Mouse (Mus musculus) C3H10T1/2 (cell line): Measurements from ENCODE around the gene Gm49320. TPM values are rescaled to one million over a fixed set of nuclear protein-coding genes. Genes with fewer than 3 reads are reported as not detected.

Source experiments
- polyA plus RNA-seq, 2 experiments: library from polyadenylated mRNA; unstranded; fragments of >200 nt; fragmentation: generic; extraction: Trizol; gene quantifications; one replicate each; pipeline ENCODE4 v1.2.1; 2012; ENCODE audit warnings: missing spikeins in 2 of 2

Gm49320 gene
- under 1 TPM; 0.02 to 0.73 TPM for polyA plus RNA-seq

DNA sequence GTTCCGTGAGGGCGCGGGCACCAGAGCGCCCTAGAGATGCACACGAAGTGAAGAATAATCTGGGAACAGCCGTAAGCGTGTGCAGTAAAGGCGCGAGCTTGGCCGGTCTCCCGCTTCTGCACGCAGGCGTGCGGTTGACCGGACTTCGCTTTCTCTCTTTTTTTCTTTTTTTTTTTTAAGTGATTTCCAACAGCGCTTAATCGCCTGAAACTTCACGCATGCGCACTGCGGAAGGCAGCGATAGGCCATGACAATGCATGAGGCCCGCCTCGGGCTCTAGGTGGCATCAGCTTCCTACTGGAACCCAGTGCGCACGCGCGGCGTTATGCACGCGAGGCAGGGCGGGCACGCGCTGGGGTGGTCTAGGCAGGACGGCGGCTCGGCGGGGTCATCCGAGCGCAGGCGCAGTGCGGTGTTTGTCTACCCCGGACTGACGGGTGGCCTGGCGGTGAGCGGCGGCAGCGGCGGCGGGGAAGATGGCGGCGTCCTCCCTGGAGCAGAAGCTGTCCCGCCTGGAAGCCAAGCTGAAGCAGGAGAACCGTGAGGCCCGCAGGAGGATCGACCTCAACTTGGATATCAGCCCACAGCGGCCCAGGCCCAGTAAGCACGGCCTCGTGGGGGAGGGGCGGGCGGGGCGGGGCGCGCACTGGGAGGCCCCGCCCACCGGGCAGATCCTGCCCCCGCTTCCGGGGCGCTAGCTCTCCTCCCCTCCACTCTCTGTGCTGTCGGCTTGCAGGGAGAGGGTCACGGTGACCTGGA lies at the start of gene Gm49320, which contains the start of gene Map2k7:
Gm49320 (plus strand) TSS at position 432 of the 759 bp plus-strand sequence.
Map2k7 (plus strand) TSS at position 307 of the 759 bp plus-strand sequence.

DNA sequence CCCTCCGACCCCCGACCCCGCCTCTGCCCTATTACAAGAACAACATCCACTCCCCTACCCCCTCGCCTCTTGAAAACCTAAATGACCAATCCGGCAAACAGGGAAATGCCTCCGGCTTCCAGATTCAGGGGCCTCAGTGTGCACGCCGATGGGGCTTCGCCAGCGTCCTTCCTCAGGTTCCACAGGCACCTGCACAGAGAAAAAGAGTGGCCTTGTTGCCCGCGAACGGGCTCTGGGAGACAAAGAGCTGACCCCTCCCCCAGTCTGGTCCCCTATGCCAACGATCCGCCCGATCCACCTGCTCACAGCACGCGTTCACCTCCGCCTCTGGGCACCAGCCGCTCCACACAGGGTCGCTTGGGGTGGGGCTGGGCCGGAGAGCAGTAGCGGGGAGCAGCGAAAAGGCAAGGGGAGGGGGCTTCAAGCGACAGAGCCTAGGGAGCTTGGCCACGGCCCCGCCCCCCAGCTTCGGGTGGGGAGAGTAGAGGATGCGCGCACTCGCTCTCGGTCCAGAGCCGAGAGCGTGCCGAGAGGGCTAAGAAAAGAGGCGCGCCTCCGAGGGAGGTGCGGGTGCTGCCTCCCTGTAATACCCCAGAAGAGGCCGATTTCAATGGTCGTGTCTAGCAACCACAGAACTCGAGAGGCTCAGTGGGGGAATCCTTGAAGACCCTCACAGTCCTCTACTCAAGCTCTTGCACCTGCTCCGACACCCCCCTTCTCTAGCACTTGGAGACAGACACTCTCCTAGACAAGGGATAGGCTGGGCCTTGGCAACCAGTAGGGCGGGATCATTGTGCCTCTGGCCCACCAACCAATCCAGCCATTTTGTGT lies 21.7 kb upstream of the Gm49320 start, which contains the start of gene Prr36:
Prr36 (minus strand) TSS at position 669 of the 831 bp plus-strand sequence.

GRCm38 (mm10) chr8:4226739-4227347 lies 11.8 kb upstream of the Gm49320 start, which contains the start of gene Lrrc8e:
TSS of gene Lrrc8e (plus strand) at chr8:4226827.

DNA sequence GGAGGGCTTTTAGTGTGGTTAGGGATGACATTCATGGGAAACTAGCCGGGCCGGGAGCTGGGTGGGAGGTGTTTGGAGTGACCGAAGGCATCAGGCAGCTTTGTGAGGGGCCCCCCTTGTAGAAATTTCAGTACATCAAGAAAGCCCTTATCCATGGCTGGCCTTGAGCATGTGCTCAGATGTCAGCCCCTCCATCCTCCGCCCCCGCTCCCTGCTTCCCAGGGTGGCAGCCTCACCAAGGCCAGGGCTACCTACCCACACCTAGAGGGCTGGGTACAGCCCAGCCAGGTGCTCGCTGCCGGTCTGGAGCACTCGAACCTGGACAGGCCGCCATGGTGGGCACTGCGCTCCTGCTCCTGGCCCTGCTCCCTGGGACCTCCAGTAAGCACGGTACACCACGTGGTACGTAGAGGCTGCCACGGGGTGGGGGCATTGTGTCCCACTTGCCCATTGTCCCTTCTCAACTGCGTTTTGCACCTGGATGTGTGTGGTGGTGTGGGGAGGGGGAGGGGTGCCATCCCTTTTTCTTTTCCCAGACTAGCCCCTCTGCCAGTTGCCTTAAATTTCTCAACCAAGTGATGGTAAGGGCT lies 9.4 kb downstream of the Gm49320 start, which contains the start of gene Tgfbr3l:
Tgfbr3l (plus strand) TSS at position 264 of the 590 bp plus-strand sequence.

DNA sequence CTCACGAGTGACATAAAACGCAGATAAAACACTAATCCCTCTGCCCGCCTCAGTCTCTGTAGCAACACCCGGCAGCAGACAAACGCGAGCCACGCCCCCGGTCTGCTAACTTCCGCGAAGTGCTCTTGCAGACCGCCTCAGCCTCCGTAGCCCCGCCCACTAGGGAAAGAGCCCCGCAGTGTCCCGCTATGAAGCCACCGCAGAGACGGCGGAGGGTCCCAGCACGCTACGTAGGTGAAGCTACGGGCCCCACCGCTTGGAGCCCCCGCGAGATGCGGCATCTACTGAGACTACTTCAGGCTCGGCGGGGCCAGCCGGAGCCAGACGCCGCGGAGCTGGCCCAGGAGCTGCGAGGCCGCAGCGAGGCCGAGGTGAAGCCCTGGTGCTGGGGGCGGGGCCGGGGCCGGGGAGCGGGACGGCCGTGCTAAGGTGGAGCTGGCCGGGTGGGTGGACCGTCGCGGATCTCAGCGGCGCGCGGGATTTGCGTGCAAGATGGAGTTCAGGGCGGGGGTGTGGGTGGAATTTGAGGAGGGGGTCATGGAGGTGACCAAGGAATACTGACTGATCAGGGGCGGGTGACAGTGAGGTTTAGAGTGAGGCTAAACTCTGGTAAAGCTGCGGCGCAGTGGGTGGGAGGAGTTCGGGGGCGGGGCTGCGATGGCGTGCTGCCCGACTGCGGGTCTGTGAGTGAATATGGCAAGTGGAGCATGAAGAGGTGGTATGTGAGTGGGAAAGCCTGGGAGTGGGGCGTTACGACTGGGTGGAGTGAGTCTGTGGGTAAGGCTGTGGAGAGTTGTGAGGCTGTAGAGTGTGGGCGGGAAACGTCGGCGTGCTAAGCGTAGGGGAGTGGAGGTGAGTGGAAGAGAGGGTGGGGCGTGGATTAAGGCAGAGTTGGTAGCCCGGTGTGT lies 14.5 kb downstream of the Gm49320 start, which contains the start of gene Snapc2:
Snapc2 (plus strand) TSS at position 147 of the 908 bp plus-strand sequence.

GRCm38 (mm10) chr8:4259125-4259804 lies 20.6 kb downstream of the Gm49320 start, which contains the start of gene Ctxn1:
TSS of gene Ctxn1 (minus strand) at chr8:4259274.

DNA sequence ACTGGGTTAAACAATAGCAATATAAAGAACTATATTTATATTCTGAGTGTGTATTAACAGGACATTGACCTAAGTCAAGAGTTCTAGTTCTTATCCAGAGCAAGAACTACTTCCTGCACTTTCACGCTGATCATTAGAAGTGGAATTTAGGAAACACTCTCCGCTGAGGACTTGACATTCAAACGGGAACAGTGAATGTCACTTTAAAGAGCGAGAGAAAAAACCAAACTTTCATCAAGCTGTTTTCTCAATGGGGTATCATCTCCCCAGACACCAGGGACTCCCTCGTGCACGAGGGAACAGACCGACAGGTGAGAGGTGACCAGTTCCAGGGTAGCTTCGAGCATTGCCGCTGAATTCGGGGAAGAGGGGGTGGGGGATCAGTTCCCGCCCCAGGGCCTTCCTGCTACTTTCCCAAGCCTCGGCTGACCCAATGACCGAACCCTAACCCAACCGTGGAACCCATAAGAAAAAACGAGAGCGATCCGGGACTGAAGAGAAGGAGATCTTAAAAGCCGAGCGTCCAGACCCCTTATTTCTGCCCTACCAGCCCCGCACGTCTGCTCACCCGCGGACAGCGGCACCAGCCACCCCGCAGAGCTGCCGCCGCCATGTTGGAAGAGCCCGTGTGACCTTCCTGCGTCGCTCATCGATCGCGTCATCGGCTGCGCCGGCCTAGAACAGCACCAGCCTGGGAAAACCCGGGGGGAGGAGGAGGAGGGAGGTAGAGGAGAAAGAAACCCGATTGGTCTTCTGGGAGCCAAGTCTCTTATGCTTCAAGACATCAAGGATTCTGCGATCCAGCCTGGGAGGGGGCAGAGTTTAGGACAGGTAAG lies 36.8 kb downstream of the Gm49320 start, which contains the start of gene Timm44:
Timm44 (minus strand) TSS at position 639 of the 836 bp plus-strand sequence.

Other genes with a start within 250 kb of the Gm49320 start
- gene Cd209f, start 133.0 kb upstream of the Gm49320 start, polyA plus RNA-seq: not detected
- not detected for gene Cd209g, start 104.8 kb upstream of the Gm49320 start, polyA plus RNA-seq
- 10 to 100 TPM in 1 of 2 experiments, 1 to 10 TPM in 1; 7.0 to 27.1 TPM for gene Evi5l, start 72.3 kb upstream of the Gm49320 start, polyA plus RNA-seq
- under 1 TPM; 0.02 to 0.20 TPM for gene Prr36, start 21.4 kb upstream of the Gm49320 start, polyA plus RNA-seq
- 1 to 10 TPM; 1.4 to 2.5 TPM for gene Lrrc8e, start 12.0 kb upstream of the Gm49320 start, polyA plus RNA-seq
- gene Map2k7, start 125 bp upstream of the Gm49320 start, polyA plus RNA-seq: 10 to 100 TPM; 12.4 to 29.1 TPM
- 1 to 10 TPM in 1 of 2 experiments, under 1 TPM in 1; 0.40 to 6.6 TPM for gene Tgfbr3l, start 9.3 kb downstream of the Gm49320 start, polyA plus RNA-seq
- gene Snapc2, start 14.2 kb downstream of the Gm49320 start, polyA plus RNA-seq: 10 to 100 TPM; 52.6 to 62.2 TPM
- 10 to 100 TPM; 46.2 to 69.6 TPM for gene Ctxn1, start 20.4 kb downstream of the Gm49320 start, polyA plus RNA-seq
- gene Timm44, start 37.0 kb downstream of the Gm49320 start, polyA plus RNA-seq: 10 to 100 TPM in 1 of 2 experiments, 1 to 10 TPM in 1; 9.3 to 42.5 TPM
- gene Ccl25, start 86.3 kb downstream of the Gm49320 start, polyA plus RNA-seq: 10 to 100 TPM in 1 of 2 experiments, 1 to 10 TPM in 1; 2.7 to 12.2 TPM
- 10 to 100 TPM; 18.1 to 38.4 TPM for gene Elavl1, start 86.5 kb downstream of the Gm49320 start, polyA plus RNA-seq